Mouse (Mus musculus) megakaryocyte-erythroid progenitor cell, adult 5-6 weeks (primary cell): ENCODE results near the gene Cnot10. TPM values are rescaled to one million over a fixed set of nuclear protein-coding genes. Genes with fewer than 3 reads are reported as not detected.
A peak's percentile ranks its signal among the peaks of the same experiment; 100 is the strongest.
"Not testable (repeated sequence)": the region's sequence is repeated elsewhere in the genome, so short reads cannot be mapped to it uniquely, and the experiment has no call there.

ENCODE experiments used
- ATAC-seq: replicated peaks from 2 replicates; pipeline ENCODE4 v1.8.0; 2016; ENCODE audit warnings: mild to moderate bottlenecking, inconsistent platforms; ENCODE audit not compliant: severe bottlenecking, poor library complexity, low FRiP score, low TSS enrichment
- total RNA-seq, 2 experiments: library from RNA; stranded (forward) in 1 of 2; stranded (reverse) in 1 of 2; fragments of 200-1000, 215-1000 nt in 1 of 2; fragments of >200 nt in 1 of 2; fragmentation: Nextera tagmentation in 1 of 2; gene quantifications; 2 replicates each; pipeline ENCODE4 v1.2.3; 2014 to 2017

The Cnot10 gene
- total RNA-seq, 2 experiments from 2014 or later, result 44.7 to 65.3 TPM

DNA sequence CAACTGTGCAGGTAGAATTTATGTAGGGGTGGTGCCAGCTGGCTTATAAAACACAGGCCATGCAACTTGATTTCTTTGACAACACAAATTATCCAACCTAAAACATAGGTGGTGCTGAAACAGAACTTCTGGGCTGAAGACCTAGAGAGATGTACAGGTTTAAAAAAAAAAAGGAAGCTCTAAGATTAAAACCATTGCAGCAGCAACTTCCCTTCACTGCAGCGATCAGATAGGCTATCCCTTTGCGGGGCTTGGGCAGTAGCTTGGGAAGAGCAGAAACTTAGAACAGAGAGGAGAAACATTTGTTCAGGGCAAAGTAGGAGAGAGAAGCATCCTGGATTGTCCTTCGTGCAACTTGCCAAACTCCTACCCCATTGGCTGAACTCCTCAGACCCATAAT, 16.7 kb upstream of the Cnot10 start:
- ATAC-seq, result no peak

DNA sequence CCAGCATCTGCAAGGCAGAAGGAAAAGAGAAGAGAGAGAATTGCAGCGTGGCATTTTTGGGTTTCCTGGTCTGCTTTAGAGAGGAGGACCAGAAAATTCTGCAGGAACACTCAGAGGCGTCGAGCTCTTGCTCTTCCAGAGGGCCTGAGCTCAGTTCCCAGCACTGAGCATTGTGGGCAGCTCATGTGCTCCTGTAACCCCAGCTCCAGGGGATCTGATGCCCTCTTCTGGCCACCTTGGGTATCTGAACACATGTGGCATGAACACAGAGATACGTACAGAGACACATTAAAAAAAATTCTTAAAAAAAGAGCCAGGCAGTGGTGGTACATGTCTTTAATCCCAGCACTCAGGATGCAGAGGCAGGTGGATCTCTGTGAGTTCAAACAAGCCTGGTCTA, 15.4 kb upstream of the Cnot10 start:
- 0 out of 2 replicates have a peak, but pooled peaks have one; percentile 18 for ATAC-seq

DNA sequence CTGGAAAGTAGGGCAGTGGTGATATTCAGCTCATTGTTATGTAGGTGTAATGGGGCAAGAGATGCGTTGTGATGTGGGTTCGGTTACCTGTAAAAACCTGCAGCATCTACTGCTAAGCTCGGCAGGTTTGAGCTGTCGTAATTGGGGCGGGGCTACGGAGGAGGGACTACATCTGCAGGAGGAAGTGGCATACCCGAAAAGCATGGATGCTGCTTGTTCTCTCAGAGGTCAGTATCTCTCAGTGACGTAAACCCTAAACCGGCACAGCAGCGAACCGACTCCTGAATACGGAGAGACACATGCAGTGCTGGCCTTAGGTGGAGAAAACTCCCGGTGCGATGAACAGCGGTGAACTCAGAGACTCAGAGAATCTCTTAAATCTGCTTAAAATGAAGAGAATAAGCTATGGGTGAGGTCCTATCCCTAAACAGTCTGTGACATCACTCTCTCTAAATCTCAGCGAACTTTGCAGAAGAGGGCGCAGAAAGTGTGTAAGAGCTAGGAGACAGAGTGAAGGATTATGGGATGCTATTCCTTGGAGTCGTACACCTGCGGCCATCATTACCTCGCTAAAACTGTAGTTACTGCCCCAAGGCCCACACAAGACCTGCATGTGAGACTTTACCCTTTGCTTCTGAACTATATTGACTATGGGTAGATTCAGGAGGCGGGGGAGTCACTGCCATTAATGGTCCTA, 11.1 kb upstream of the Cnot10 start:
- ATAC-seq, result peak; percentile 52

DNA sequence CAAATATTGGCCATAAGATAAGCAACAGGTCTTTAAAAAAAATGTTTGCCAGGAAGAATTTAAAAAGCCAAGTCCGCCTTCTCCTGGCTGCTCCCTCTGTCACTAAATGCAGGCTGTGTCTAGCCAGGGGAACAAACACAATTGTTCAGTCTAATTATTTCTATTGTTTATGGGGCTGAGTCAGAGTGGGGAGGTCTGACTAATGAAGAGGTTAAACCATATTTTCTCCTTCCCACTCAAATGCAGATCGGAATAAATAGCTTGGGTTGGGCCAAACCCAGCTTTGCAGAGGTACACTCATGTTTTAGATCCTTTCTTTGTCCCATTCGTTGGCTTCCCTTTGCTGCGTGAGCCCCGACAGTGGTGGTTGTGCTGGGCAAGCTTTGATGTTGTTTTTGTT, 9.4 kb upstream of the Cnot10 start:
- ATAC-seq, result no peak

DNA sequence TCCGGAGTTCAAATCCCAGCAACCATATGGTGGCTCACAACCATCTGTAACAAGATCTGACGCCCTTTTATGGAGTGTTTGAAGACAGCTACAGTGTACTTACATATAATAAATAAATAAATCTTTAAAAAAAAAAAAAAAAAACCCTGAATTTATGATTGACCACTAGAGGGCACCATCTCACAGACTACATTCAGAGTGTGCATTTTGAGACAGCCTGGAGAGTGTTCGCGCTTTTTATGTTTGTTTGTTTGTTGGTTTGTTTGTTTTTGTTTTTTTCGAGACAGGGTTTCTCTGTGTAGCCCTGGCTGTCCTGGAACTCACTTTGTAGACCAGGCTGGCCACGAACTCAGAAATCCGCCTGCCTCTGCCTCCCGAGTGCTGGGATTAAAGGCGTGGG, 8.5 kb upstream of the Cnot10 start:
- ATAC-seq, result not testable (repeated sequence)

DNA sequence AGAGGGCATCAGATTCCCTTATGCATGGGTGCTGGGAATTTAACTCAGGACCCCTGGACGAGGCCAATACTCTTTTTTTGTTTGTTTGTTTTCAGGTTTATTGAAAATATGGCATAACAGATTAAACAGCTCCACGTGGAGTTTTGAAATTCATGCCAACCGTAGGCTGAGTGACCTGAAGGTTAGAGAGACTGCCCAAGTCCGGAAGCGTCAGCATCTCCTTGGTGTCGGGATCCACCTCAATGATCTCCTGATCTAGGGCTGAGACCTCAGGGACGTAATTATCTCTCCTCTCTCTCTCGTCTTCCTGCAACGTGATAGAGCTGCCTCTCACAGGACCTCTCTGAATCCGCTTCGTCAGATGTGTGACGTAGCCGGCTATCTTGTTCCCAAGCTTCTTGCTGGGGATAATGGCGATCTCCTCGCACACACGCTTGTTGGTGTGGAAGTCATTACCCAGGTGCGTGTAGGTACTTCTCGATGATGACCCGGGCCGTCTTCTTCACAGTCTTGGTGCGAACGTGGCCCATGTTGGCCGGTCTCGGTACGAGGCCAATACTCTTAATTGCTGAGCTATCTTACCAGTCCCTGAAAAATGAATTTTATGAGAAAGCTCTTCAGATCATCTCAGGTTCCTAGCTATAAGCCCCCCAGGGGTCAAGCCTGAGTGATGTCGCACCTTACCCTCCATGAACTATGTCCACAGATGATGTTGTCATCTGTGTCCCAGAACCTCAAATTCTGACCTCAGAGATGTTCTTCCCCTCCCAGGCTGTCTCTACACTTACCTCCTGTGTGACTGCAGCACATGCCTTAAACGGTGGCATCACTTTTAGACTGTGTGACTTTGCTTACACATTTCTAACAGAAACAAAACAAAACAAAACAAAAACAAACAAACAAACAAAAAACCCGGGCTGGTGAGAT, 7.8 kb upstream of the Cnot10 start:
- ATAC-seq, result no peak

DNA sequence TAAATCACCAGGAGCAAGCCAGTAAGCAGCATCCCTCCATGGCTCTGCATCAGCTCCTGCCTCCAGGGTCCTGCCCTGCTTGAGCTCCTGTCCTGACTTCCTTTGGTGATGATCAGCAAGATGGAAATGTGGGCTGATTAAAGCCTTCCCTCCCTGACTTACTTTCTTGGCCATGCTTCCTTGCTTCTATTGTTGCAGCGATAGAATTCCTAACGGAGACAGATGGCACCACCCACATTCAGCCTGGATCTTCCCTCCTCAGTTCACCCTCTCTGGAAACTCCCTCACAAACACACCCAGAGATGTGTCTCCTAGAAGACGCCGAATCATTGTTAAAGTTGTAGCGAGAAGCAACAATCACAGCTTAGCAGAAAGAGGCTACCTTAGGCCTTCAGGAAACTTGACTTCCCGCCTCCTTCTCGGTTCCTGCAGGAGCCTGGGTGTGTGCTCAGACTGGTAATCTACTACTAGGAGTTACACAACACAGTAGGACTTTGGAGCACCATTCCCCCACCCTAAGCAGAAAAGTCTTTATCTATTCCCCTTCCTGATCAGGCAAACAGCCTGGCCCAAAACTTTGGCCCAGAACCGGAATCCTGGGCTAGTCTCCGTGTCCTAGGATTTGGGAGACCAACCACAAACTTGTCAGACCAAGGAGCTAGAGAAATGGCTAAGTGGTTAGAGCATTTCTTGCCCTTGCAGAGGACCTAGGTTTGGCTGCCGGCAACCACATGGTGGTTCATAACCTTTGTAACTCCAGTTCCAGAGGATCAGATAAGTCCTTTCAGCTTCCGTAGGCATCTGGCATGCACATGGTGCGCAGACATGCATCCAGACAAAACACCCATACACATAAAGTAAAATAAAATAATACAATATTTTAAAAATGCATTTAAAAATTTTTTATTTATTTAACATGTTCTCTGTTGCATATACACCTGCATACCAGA, 6.8 kb upstream of the Cnot10 start:
- ATAC-seq, result no peak

DNA sequence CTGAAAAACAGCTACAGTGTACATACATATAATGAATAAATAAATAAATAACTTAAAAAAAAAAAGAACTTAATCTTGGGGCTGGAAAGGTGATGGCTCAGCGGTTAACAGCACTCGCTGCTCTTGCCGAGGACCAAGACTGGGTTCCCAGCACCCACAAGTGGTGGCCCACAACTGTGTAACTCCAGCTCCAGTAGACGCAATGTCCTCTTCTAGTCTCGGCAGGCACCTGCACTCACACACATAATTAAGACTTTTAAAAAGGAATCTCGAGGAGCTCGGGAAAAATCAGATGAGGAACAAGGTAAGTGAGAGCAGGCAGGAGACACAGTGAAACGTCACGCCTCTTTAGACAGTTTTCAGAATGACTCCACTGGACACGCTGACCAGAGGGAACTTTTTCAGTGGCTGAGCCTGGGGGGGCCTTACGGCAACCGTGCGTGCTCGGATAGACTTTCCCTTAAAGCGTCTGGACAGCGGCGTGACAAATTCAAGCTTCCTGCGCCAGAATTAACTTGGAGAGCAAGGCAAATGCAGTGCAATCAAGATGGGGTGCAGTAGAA, 717 bp downstream of the Cnot10 start:
- no peak for ATAC-seq

DNA sequence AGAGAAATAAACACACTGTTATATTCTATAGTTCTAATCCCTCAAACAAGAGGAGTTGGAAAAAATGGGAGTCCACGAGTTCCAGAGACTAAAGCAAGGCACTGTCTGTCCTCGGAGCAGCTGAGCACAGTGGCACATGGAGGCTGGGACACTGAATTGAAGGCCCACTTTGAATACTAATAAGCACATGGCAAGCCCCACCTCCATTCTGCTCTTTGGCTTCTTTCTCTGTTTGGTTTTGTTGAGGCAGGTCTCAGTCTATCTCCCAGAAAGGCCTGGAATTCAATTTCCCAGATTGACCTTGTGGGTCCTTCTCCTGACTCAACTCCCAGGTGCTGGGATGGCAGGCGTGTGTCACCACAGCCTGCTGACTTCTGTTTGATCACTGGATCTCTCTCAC, 3.2 kb downstream of the Cnot10 start:
- no peak for ATAC-seq

DNA sequence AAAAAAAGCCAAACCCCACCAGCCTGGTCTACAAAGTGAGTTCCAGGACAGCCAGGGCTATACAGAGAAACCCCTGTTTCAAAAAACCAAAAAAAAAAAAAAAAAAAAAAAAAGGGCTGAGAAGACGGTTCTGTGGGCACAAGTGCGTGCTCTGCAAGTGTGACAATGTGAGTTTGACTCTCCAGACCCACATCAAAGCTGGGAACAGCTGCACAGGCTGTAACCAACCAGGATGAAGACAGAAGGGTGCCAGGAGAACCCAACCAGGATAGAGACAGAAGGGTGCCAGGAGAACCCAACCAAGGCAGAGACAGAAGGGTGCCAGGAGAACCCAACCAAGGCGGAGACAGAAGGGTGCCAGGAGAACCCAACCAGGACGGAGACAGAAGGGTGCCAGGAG, 3.8 kb downstream of the Cnot10 start:
- no peak for ATAC-seq

DNA sequence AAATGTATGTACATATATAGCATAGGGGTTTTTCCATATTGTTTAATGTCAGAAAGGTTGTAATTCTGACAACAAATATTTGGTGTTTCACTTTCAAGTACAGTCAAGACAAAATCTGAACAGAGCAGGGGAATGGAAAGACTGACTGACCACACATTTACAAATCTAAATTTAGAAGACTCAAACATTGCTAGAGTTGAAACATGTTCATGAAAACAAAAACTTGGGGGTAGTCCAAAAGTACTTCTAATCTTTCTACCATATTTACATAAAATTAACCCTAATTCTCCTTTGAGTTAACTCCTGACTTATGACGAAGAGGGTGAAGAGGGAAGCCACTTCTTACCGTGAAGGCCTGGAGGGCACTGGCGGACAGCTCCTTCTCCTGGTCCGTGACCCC, 7.7 kb downstream of the Cnot10 start:
- no peak for ATAC-seq

DNA sequence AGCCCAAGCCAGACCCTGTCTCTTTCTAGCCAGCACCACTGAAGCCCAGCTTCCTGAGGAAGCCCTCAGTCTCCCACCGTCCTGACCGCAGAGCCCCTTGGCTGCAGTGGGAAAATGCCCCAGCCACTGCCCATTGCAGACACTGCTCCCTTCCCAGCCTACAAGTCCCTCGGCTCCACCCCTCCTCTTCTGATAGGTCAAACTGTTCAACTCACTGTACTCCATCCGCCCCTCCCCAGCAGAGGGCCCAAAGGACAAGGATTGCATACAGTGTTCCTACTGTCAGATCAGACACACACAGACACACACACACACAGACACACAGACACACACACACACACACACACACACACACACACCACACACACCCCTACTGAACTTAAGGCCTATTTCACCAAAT, 13.3 kb downstream of the Cnot10 start:
- no peak for ATAC-seq

DNA sequence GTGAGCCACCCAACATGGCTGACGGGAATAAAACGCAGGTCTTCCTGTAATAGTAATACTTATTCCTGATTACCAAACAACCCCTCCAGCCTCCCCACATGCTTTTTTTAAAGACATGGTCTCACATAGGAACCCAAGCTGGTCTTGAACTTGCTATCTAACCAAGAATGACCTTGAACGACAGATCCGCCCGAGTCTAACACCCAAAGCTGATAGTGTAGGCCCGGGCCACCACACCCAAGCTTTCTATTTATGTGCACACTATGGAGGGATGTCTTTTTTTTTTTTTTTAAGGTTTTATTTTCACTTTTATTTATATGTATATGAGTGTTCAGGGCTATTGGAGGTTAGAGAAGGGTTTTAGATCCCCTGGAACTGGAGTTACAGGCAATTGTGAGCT, 15.8 kb downstream of the Cnot10 start:
- no peak for ATAC-seq

DNA sequence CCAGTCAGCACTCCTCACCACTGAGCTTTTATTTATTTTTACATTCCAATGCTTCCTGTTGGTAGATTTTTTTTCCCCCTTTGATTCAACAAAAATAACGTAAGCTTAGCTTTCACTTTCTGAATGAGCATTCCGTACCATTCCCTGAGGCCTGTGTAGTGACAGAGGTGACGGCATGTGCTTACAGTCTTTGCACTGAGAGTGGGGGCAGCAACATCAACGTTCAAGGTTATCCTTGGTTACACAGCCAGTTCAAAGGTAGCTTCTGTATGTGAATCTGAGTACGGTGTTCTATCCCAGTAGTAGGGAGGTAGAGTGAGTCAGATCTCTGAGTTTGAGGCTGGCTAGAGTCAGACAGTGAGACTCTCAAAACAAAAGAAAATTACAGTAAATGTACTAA, 18.8 kb downstream of the Cnot10 start:
- ATAC-seq, result no peak

DNA sequence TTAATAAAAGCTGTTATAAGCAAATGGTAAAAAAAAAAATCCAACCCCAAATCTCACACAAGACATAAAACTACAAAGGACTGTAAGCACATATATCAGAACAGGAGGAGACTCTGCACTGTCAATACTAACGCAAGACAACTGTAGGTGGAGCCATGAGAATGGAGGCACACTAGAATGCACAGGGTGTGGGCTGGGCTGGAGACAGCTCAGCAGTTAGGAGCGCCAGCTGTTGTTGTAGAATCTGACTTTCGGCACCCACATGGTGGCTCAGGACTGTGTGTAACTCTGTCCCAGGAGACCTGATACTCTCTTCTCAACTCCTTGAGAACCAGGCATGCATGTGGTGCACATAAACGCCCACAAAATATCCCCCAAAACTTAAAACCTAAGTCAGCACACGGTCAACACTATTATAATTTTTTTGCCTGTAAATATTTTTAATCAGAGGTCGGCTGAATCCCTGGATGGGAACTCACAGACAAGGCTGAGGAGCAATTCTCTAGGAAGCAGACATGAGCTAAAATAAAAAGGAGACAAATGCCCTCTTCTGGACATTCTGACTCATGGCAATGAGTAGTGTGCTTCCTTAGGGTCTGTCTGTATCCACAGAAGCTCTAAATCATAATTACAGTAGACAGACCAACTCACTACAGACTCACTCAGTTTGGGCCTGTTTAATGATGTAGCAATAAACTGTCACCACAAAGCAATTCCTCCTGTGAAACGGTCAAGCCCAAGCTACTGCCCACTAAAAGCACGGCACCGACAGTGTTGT, 25.6 kb downstream of the Cnot10 start:
- no peak for ATAC-seq

DNA sequence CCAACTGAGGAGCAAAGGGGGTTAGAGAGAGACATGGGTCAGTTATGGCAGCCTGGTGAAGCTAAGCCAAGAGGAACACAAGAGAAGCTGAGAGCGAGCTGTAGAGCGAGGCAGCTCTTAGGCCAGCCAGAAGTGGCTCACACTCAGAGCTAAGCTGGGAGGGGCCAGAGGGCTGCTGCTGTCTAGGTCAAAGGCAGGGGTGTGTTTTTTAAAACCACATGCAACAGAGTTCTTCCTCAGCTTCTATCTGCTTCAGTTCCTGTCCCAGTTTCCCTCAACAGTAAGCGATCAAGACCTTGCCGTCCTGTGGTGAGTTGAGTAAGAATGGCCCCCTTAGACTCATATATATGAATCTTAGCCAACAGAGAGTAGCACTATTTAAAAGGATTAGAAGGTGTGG, 27.0 kb downstream of the Cnot10 start:
- no peak for ATAC-seq

DNA sequence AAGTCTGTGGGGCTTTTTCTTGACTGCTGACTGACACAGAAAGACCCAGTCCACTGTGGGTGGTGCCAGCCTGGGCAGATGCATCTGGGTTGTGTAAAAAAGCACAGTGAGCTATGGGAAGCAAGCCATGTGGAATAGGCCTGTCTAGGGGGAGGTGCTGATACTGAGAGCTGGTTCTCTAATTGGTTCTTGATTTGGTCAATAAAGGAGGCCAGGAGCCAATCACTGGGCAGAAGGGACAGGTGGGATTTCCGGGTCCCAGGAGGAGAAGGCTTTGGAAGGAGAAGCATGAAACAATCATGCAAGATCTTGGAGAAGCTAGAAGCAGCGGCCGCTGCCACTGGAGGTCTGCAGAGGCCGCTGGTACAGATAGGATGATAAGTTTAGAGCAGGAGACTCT, 27.4 kb downstream of the Cnot10 start:
- ATAC-seq, result no peak

DNA sequence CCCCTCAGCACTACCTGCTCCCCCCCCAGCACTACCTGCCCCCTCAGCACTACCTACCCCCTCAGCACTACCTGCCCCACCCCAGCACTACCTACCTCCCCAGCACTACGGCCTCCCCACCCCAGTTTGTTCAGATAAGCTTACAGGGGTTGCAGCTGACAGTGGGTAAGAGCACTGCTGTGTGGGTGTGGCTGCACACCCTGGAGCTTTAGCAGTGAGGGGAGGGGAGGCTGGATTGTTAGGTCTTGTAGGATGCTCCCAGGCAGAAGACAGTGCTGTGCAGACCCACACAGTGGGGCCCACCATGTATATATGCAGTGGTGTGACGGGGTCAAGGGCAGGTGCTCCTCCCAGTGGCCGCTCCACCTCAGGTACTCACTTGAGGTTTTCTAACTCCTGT, 29.7 kb downstream of the Cnot10 start:
- ATAC-seq, result 0 out of 2 replicates have a peak, but pooled peaks have one; percentile 20
